Mouse (Mus musculus): ENCODE results near the gene Ccdc63. TPM values are rescaled to one million over a fixed set of nuclear protein-coding genes. Genes with fewer than 3 reads are reported as not detected.

Gene Ccdc63
- polyA plus RNA-seq, 1 experiment: not detected

- peaks cover 36% of the 10 kb centered on the region for H3K27me3 ChIP-seq (ENCODE audit: control insufficient read depth, insufficient read depth, insufficient read length)
- no peak for TF ChIP-seq MYOD1 (IDR thresholded peaks at IDR 0.05; ENCODE audit: control insufficient read depth, insufficient read length, low read depth)
- TF ChIP-seq FOSL1 (IDR thresholded peaks at IDR 0.05; ENCODE audit: insufficient read depth, low read length, poor library complexity, severe bottlenecking): no peak
- TF ChIP-seq USF1 (IDR thresholded peaks at IDR 0.05; ENCODE audit: low read depth): no peak
- TF ChIP-seq MYOG (IDR thresholded peaks at IDR 0.05; ENCODE audit: control insufficient read depth, extremely low read depth, insufficient read length): no peak
- TF ChIP-seq CTCF (IDR thresholded peaks at IDR 0.05; ENCODE audit: control insufficient read depth, insufficient read depth, insufficient read length): no peak
- TF ChIP-seq MAX (IDR thresholded peaks at IDR 0.05): no peak
- TF ChIP-seq CEBPB (IDR thresholded peaks at IDR 0.05; ENCODE audit: low read depth): no peak
- no peak overlapping the region for H3ac ChIP-seq (ENCODE audit: control insufficient read depth, insufficient read length, low read depth)
- no peaks in the 10 kb centered on the region for H3K36me3 ChIP-seq (ENCODE audit: control insufficient read depth, insufficient read depth)
- no peak overlapping the region for H3K4me3 ChIP-seq (ENCODE audit: insufficient read depth, poor library complexity, severe bottlenecking)
- no peaks in the 10 kb centered on the region for H3K79me2 ChIP-seq (ENCODE audit: control insufficient read depth, insufficient read depth)
- no peaks in the 10 kb centered on the region for H3K79me3 ChIP-seq (ENCODE audit: low read depth)
Observed at GRCm38 (mm10) chr5:122092794-122093193, 47.8 kb downstream of the Ccdc63 start.

DNA sequence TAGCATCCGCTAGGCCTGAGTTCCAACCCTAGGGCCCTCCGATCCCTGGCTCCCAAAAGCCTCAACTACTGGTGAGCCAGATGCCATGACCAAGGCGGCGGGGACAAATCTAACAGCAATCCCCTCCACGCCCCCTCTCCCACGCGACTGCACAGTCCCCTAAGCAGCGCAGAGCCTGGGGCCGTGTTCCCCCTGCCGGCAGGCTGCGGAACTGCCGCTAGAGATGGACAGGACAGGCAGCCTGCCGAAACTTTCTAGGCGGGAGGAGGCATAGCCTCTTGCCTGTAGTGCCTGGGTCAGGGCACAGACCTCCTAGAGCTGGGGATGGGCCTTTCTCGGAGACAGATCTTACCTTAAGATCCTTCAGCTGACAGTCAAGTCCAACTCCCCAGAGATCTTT lies 49.6 kb downstream of the Ccdc63 start:
- H3K79me3 ChIP-seq (ENCODE audit: low read depth): no peaks in the 10 kb centered on the region
- peaks cover 29% of the 10 kb centered on the region for H3K27me3 ChIP-seq (ENCODE audit: control insufficient read depth, insufficient read depth, insufficient read length)
- no peak overlapping the region for H3ac ChIP-seq (ENCODE audit: control insufficient read depth, insufficient read length, low read depth)
- H3K4me3 ChIP-seq (ENCODE audit: insufficient read depth, poor library complexity, severe bottlenecking): no peak overlapping the region
- no peak for TF ChIP-seq CEBPB (IDR thresholded peaks at IDR 0.05; ENCODE audit: low read depth)
- no peak for TF ChIP-seq MYOD1 (IDR thresholded peaks at IDR 0.05; ENCODE audit: control insufficient read depth, insufficient read length, low read depth)
- TF ChIP-seq MYOG (IDR thresholded peaks at IDR 0.05; ENCODE audit: control insufficient read depth, extremely low read depth, insufficient read length): no peak
- TF ChIP-seq CTCF (IDR thresholded peaks at IDR 0.05; ENCODE audit: control insufficient read depth, insufficient read depth, insufficient read length): peak; percentile 74
- TF ChIP-seq USF1 (IDR thresholded peaks at IDR 0.05; ENCODE audit: low read depth): no peak
- H3K36me3 ChIP-seq (ENCODE audit: control insufficient read depth, insufficient read depth): no peaks in the 10 kb centered on the region
- no peaks in the 10 kb centered on the region for H3K79me2 ChIP-seq (ENCODE audit: control insufficient read depth, insufficient read depth)

GRCm38 (mm10) chr5:122089664-122090063 lies 51.0 kb downstream of the Ccdc63 start:
- Histone ChIP-seq H3K36me3 (ENCODE audit: control insufficient read depth, insufficient read depth) (no peaks in the 10 kb centered on the region), H3K4me3 (ENCODE audit: insufficient read depth, poor library complexity, severe bottlenecking) (no peak overlapping the region), H3ac (ENCODE audit: control insufficient read depth, insufficient read length, low read depth) (no peak overlapping the region), H3K27me3 (ENCODE audit: control insufficient read depth, insufficient read depth, insufficient read length) (peaks cover 30% of the 10 kb centered on the region), H3K79me2 (ENCODE audit: control insufficient read depth, insufficient read depth) (no peaks in the 10 kb centered on the region), H3K79me3 (ENCODE audit: low read depth) (no peaks in the 10 kb centered on the region)
- TF ChIP-seq FOSL1 (IDR thresholded peaks at IDR 0.05; ENCODE audit: insufficient read depth, low read length, poor library complexity, severe bottlenecking) (no peak), MAX (IDR thresholded peaks at IDR 0.05) (no peak), MYOD1 (IDR thresholded peaks at IDR 0.05; ENCODE audit: control insufficient read depth, insufficient read length, low read depth) (no peak), USF1 (IDR thresholded peaks at IDR 0.05; ENCODE audit: low read depth) (no peak), CTCF (IDR thresholded peaks at IDR 0.05; ENCODE audit: control insufficient read depth, insufficient read depth, insufficient read length) (no peak), MYOG (IDR thresholded peaks at IDR 0.05; ENCODE audit: control insufficient read depth, extremely low read depth, insufficient read length) (no peak), CEBPB (IDR thresholded peaks at IDR 0.05; ENCODE audit: low read depth) (no peak)

- peaks cover 23% of the 10 kb centered on the region for H3K27me3 ChIP-seq (ENCODE audit: control insufficient read depth, insufficient read depth, insufficient read length)
- H3K79me3 ChIP-seq (ENCODE audit: low read depth): no peaks in the 10 kb centered on the region
- H3K36me3 ChIP-seq (ENCODE audit: control insufficient read depth, insufficient read depth): no peaks in the 10 kb centered on the region
- TF ChIP-seq USF1 (IDR thresholded peaks at IDR 0.05; ENCODE audit: low read depth) (no peak), CTCF (IDR thresholded peaks at IDR 0.05; ENCODE audit: control insufficient read depth, insufficient read depth, insufficient read length) (peak; percentile 90), CEBPB (IDR thresholded peaks at IDR 0.05; ENCODE audit: low read depth) (no peak)
- no peak overlapping the region for H3K4me3 ChIP-seq (ENCODE audit: insufficient read depth, poor library complexity, severe bottlenecking)
- no peak overlapping the region for H3ac ChIP-seq (ENCODE audit: control insufficient read depth, insufficient read length, low read depth)
- no peaks in the 10 kb centered on the region for H3K79me2 ChIP-seq (ENCODE audit: control insufficient read depth, insufficient read depth)
Observed at GRCm38 (mm10) chr5:122088917-122089316, 51.7 kb downstream of the Ccdc63 start.

- H3K4me3 ChIP-seq (ENCODE audit: insufficient read depth, poor library complexity, severe bottlenecking): no peak overlapping the region
- H3ac ChIP-seq (ENCODE audit: control insufficient read depth, insufficient read length, low read depth): no peak overlapping the region
- no peaks in the 10 kb centered on the region for H3K79me2 ChIP-seq (ENCODE audit: control insufficient read depth, insufficient read depth)
- peaks cover 7% of the 10 kb centered on the region for H3K27me3 ChIP-seq (ENCODE audit: control insufficient read depth, insufficient read depth, insufficient read length)
- TF ChIP-seq MAX (IDR thresholded peaks at IDR 0.05) (no peak), MYOD1 (IDR thresholded peaks at IDR 0.05; ENCODE audit: control insufficient read depth, insufficient read length, low read depth) (no peak), CTCF (IDR thresholded peaks at IDR 0.05; ENCODE audit: control insufficient read depth, insufficient read depth, insufficient read length) (no peak), FOSL1 (IDR thresholded peaks at IDR 0.05; ENCODE audit: insufficient read depth, low read length, poor library complexity, severe bottlenecking) (no peak), CEBPB (IDR thresholded peaks at IDR 0.05; ENCODE audit: low read depth) (no peak), USF1 (IDR thresholded peaks at IDR 0.05; ENCODE audit: low read depth) (no peak), MYOG (IDR thresholded peaks at IDR 0.05; ENCODE audit: control insufficient read depth, extremely low read depth, insufficient read length) (no peak)
- no peaks in the 10 kb centered on the region for H3K36me3 ChIP-seq (ENCODE audit: control insufficient read depth, insufficient read depth)
- H3K79me3 ChIP-seq (ENCODE audit: low read depth): no peaks in the 10 kb centered on the region
Observed at GRCm38 (mm10) chr5:122086121-122086520, 54.5 kb downstream of the Ccdc63 start.

GRCm38 (mm10) chr5:122085291-122085690 lies 55.3 kb downstream of the Ccdc63 start:
- TF ChIP-seq USF1 (IDR thresholded peaks at IDR 0.05; ENCODE audit: low read depth): no peak
- H3K4me3 ChIP-seq (ENCODE audit: insufficient read depth, poor library complexity, severe bottlenecking): no peak overlapping the region

More at GRCm38 (mm10) chr5:122085291-122085690, 55.3 kb downstream of the Ccdc63 start:
- no peaks in the 10 kb centered on the region for H3K79me3 ChIP-seq (ENCODE audit: low read depth)
- H3K79me2 ChIP-seq (ENCODE audit: control insufficient read depth, insufficient read depth): no peaks in the 10 kb centered on the region
- H3K36me3 ChIP-seq (ENCODE audit: control insufficient read depth, insufficient read depth): no peaks in the 10 kb centered on the region
- peak overlapping the region; percentile 15 for H3ac ChIP-seq (ENCODE audit: control insufficient read depth, insufficient read length, low read depth)
- peaks cover 7% of the 10 kb centered on the region for H3K27me3 ChIP-seq (ENCODE audit: control insufficient read depth, insufficient read depth, insufficient read length)
